Mouse (Mus musculus) Patski (cell line): ENCODE measurements around the gene Lhx2. TPM values are rescaled to one million over a fixed set of nuclear protein-coding genes. Genes with fewer than 3 reads are reported as not detected.

Experiments
- ATAC-seq: fragments of 100-300 bp; one replicate; pipeline ENCODE4 v1.8.0; 2021
- CTCF ChIA-PET: fragments of 350-600 bp; sonication (Branson Sonifier 250); formaldehyde crosslinking; loops from one replicate; lab custom pipeline; 2022; ENCODE audit warnings: inconsistent platforms; lab: Charles Lee
- POLR2A ChIA-PET: fragments of 350-600 bp; sonication (Branson Sonifier 250); formaldehyde crosslinking; loops from one replicate; lab custom pipeline; 2022; ENCODE audit warnings: antibody characterized with exemption, inconsistent platforms; lab: Charles Lee
- DNase-seq: peaks from one replicate; pipeline ENCODE4 v3.0.0-alpha.2; 2011; ENCODE audit warnings: low read depth, low spot score
- H3K27me3 ChIP-seq: fragments of 371-371 bp; one replicate; pipeline ENCODE4 v1.5.1; 2021
- CTCF ChIP-seq: fragments of 100-300 bp; IDR thresholded peaks from one replicate; pipeline ENCODE4 v1.5.1; 2021
- in situ Hi-C: fragments of 300-500 bp; cut with MboI; formaldehyde crosslinking; loops from 3 replicates; pipeline ENCODE4 v1.11.1; 2018; ENCODE audit warnings: low pct_unique_long_range_greater_than_20kb, mixed read lengths
- polyA plus RNA-seq: library from polyadenylated mRNA; unstranded; gene quantifications from one replicate; pipeline ENCODE4 v1.2.3, GENCODE M21; 2021

Lhx2 gene
- polyA plus RNA-seq, 1 experiment from 2014 or later: 4.3 TPM

DNA sequence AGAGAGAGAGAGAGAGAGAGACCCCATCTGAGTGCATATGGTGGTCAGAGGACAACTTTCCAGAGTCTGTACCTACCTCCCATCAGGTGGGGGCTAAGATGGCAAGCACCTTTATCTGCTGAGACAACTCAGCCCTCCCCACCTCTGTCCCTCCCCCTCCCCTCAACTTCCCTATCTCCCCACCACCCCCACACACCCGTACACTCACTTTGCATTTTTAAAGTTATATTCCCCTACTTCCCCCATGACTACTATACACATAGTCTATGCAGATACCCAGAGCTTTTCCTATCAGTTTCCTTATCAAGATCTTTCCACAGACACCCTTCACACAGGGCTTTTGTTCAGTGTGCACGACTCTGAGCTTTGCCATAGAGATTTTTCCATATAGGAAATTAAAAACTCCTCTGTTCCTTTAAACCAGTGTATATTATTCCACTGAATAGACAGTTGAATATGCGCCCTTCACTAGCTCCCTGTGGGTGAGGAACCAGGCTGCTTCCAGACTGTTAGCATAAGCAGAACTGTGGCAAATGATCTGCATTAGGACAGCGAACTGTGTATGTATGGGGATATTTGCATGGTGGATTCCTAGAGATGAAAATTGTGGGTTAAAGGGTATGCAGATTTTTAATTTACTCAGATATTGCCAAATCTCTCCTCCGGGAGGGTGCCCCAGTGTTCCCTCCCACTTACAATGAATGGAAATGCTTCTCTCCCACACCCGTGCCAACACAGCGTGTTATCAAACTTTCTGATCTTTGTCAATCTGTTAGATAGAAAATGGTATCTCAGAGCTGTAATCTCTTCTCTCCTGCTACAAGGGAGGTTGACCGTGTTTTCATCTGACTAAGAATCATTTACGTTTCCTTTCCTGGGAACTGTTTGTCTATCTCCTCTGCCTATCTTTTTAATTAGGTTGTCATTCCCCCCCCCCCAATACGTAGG lies 41.3 kb downstream of the Lhx2 start:
- CTCF ChIA-PET: no interaction called here
- H3K27me3 ChIP-seq: no peaks in the 10 kb centered on the region
- POLR2A ChIA-PET: no interaction called here
- no peak for TF ChIP-seq CTCF
- DNase-seq (no peak), ATAC-seq (no peak)
- in situ Hi-C loops: no loop called here

DNA sequence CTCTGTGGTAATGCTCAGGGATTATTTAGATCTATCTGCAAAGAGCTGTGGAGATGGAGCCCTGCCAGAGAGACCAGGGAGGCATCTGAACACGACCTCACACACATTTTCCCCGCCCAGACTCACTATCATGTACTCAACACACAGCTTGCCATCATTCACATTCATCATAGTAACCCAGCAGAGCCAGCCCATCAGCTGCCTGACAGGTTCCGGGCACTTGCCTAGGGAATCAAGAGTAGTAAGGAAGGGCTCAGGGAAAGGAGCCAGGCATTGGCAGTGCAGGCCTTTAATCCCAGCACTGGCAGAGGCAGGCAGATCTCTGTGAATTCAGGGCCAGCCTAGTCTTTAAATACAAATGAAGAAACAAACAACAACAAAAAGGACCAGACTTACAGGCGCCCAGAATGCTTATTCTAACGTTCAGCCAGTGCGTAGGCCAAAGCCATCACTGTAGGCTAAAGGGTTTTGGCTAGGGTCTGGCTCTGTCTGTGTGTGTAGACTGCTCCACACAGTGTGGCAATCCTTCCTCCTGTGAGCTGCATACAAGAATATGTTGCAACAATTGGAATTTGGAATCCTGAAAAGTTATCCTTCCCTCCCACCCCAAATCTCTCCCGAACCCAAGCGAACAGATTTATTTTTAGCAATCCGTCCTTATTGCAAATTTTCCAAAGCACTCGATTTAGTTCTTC lies 48.6 kb downstream of the Lhx2 start:
- no peak for ATAC-seq
- ChIA-PET POLR2A (interaction anchor here (1.1 kb wide), 1 partner anchor 308 kb away, joined by 3 read pairs; no protein-coding TSS in a partner anchor), CTCF (interaction anchor here (0.8 kb wide), 1 partner anchor 12 kb away, joined by 3 read pairs; no protein-coding TSS in a partner anchor)
- H3K27me3 ChIP-seq: no peaks in the 10 kb centered on the region
- no peak for DNase-seq
- in situ Hi-C loops: no loop called here
- TF ChIP-seq CTCF: no peak

DNA sequence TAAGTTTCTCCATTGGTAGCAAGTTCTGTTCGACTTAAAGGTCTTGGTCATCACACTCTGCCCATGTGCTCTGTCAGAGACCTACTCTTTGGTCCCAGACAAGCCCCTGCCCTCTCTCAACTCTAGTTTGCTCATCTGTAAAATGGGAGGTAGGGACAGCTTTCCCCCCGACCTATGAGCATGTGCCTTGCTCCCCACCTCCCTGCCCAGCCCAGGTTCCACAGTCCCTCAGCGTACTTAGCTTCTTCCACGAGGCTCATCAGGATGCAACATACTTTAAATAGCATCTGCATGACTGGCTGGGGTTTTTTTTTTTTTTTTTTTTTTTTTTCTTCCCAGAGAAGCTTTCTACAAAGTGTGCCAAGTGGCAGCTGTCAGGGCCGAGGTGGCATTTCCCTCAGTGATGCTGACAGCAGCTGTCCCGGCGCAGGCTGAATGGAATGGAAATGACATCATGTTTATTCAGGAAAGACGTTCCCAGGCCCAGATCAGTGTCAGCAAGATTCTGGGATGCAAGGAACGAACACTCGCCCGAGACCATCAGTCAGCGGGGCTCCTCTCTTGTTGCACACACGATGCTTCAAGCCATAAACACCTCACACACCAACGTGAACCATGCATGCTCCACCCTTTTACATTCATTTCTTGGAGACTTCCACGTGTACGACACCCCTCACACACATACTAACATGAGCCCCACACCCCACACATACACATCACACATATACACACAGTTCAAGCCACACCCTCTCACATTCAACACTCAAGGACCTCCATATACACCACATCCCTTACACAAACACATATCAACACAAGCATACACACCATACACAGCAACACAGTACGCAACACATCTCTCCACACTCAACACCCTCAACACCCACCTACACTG lies 56.1 kb downstream of the Lhx2 start:
- DNase-seq (no peak), ATAC-seq (peak; percentile 35)
- TF ChIP-seq CTCF: no peak
- in situ Hi-C loops: no loop called here
- CTCF ChIA-PET: no interaction called here
- H3K27me3 ChIP-seq: no peaks in the 10 kb centered on the region
- POLR2A ChIA-PET: no interaction called here

DNA sequence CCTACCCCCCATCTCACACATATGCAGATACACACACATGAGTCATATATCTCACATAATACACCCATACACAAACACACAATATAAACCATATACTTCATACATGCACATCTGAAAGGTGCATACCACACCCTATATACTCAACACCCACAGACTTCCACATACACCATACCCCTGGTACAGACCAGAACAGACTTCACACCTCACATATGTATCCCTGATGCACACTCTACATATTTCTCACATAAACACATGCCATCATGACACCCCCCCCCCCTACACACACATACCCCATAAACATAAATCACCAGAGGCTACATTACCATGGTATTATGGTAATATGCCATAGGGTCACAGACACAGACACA lies 56.8 kb downstream of the Lhx2 start:
- CTCF ChIA-PET: no interaction called here
- POLR2A ChIA-PET: no interaction called here
- no peak for TF ChIP-seq CTCF
- DNase-seq (no peak), ATAC-seq (no peak)
- in situ Hi-C loops: no loop called here
- H3K27me3 ChIP-seq: no peaks in the 10 kb centered on the region

DNA sequence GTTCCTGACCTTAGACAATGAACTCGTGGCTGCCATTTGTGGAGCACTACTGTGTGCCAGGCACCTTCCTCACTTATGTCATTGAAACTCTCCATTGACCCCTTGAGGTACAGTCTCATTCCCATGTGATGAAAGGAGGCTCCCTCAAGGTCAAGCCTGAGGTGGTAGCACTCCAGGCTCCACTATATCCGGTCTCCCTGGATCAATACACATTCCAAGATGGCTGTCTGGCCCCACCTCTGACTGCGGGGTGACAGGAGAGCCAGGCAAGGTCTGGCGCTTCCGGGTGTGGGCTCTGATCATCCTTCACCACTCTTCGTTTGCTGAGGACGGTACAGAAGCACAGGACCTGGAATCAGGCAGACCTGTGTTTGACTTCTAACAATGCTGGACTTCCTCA lies 58.2 kb downstream of the Lhx2 start:
- DNase-seq: no peak
- ChIA-PET POLR2A (no interaction called here), CTCF (interaction anchor here (1.0 kb wide), 1 partner anchor 21 kb away, joined by 3 read pairs; no protein-coding TSS in a partner anchor)
- H3K27me3 ChIP-seq: no peaks in the 10 kb centered on the region
- in situ Hi-C loops: no loop called here
- TF ChIP-seq CTCF: no peak
- ATAC-seq: no peak

DNA sequence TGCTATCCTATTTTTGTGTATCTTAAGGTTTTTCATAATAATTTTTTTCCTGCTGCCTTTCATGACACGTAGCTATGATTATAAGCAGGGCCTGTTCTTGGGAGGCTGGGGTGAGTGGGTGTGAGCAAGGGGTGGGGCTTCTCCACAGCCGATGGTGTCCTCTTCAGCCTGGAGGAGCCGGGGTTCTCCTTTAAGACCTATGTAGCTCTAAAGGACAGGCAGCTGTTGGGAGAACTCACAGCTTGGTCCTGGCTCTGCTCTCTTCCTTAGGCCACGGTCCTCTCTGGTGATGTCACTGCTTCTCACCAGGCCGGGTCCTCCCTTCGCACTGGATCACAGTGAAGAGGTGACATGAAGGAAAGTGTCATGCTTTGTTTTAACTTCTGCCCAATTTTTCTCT lies 58.8 kb downstream of the Lhx2 start:
- ChIA-PET CTCF (interaction anchor here (1.0 kb wide), 1 partner anchor 22 kb away, joined by 3 read pairs; no protein-coding TSS in a partner anchor), POLR2A (no interaction called here)
- ATAC-seq: no peak

DNA sequence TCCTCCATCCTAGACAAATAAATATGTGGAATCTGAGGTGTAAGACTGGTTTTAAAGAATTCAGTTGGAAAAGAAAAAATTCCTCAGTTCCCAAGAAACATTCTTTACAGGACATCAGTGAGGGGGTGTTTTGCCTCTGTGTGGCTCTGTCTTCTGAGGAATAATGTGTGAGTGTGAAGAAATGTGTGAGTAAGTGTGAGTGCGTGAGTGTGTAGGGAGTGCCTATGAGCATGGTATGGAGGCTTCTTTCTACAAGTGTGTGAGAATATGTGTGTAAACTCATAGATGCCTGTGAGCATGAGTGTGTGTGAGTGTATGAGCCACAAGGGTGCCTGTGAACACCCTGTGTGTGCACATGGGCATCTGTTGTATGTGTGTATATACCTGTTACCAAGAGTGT lies 63.5 kb downstream of the Lhx2 start:
- ATAC-seq: no peak
- POLR2A ChIA-PET: no interaction called here
- in situ Hi-C loops: no loop called here
- DNase-seq: no peak
- TF ChIP-seq CTCF: no peak
- CTCF ChIA-PET: no interaction called here
- no peaks in the 10 kb centered on the region for H3K27me3 ChIP-seq

More for the DNA sequence above, 58.8 kb downstream of the Lhx2 start:
- TF ChIP-seq CTCF: no peak
- H3K27me3 ChIP-seq: no peaks in the 10 kb centered on the region
- no peak for DNase-seq
- in situ Hi-C loops: no loop called here

DNA sequence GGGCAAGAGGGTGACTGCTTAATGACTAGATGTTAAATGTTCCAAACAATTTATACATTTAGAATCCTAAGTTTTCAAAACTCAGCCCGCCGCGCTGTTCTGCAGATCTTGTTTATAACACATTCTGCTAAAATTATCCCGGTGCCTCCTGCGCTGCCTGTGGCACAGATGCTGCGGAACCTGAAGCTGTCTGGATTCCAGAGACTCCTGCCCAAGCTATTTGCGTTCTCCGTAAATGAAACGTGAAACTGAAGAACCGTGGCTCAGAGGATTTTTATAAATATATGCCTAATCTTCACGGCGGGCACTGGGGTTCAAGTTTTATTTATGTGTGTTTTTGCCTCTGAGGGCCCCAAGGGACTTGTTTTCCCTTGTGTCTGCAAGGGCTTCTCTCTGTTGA lies 64.2 kb downstream of the Lhx2 start:
- ChIA-PET POLR2A (no interaction called here), CTCF (interaction anchor here (1.6 kb wide), 1 partner anchor 11 kb away, joined by 4 read pairs; no protein-coding TSS in a partner anchor)
- ATAC-seq: no peak
- in situ Hi-C loops: no loop called here
- no peaks in the 10 kb centered on the region for H3K27me3 ChIP-seq
- no peak for TF ChIP-seq CTCF
- DNase-seq: no peak

DNA sequence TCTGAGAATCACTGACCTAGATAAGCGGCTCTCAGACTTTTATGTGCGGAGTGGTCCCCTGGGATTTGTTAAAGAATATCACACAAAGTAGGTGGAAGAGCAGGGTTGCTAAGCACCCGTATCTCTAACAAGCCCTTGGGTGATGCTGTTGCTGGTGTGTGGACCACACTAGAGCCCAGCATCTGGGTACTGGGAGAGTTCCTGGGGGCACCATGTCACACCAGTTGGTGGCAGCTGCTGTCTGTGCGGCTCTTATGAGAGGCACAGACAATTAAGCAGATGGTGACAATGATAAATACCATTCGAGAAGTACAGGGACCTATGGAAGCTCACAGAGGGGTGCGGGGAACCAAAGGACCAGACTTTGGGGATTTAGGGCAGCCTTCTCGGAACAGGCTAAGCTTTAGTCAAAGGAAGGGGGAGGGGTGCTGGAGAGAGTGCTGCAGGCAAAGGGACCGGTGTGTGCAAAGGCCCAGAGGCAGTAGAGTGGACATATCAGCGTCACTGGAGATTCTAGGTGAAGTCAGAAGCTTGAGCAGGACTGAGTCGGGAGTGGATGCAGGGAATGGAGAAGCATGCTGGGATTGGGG lies 65.0 kb downstream of the Lhx2 start:
- no peaks in the 10 kb centered on the region for H3K27me3 ChIP-seq
- ChIA-PET CTCF (interaction anchor here (1.6 kb wide), 1 partner anchor 10 kb away, joined by 4 read pairs; no protein-coding TSS in a partner anchor), POLR2A (no interaction called here)
- in situ Hi-C loops: no loop called here
- ATAC-seq (no peak), DNase-seq (no peak)
- no peak for TF ChIP-seq CTCF

DNA sequence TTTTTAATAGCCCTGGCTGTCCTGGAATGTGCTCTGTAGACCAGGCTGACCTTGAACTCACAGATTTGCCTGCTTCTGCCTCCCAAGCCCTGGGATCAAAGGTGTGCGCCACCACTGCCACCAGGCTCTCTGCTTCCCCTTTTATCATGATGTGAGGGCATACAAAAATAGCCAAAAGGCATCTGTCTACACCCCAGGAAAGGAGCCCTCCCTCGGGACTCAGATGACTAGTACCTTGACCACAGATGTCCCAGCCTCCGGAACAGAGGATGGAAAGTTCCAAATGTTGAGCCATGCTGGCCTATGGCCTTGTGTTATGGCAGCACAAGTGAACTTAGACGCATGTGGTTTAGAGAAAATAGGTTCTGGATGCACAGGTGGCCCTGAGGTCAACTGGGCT lies 66.3 kb downstream of the Lhx2 start:
- no peaks in the 10 kb centered on the region for H3K27me3 ChIP-seq
- ATAC-seq (no peak), DNase-seq (no peak)
- TF ChIP-seq CTCF: no peak
- in situ Hi-C loops: no loop called here
- POLR2A ChIA-PET: no interaction called here
- CTCF ChIA-PET: no interaction called here
